Mouse (Mus musculus) testis, postnatal 14 days (tissue): ENCODE results near the gene Cldn22.

Experiments used
- DNase-seq: peaks from one replicate; pipeline ENCODE4 v3.0.0; 2021; ENCODE audit warnings: low spot score

Cldn22 gene

DNA sequence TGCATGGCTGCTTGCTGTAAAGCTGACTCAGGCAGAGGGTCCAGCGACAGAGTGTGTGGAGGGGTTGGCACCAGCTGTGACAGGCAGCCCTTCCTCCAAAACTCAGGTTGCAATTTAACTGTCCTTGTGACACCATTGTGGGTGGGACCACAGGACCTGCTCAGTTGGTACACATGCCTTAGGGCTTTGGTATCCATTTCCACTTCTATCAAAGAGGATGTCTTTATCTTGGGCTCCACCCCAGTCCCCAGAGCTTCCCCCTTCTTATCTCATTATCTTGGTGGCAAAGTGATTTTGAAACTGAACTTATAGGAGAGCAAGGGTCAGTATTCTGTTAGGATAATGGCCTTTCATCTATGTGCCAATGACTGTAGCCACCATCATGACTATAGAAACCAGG lies 9.7 kb downstream of the Cldn22 start:
- no peak for DNase-seq

DNA sequence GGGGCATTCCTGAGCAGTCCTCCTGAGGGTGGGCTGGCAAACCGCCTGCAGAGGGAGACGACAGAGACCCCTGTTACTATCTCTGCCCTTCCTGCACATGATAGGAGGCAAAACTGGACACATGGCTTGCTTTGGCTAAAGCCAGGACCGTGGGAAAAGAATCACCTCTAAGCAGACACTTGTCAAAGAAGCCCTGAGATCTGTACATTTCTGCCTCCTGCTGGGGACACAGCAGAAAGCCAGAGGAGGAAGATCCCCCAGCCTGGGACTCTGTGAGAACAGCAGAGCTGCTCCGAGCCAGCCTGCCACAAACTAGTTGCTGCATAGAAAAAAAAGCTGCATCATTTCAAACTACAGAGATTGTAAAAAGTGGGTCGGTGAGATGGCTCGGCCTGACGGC lies 18.8 kb downstream of the Cldn22 start:
- DNase-seq: no peak

DNA sequence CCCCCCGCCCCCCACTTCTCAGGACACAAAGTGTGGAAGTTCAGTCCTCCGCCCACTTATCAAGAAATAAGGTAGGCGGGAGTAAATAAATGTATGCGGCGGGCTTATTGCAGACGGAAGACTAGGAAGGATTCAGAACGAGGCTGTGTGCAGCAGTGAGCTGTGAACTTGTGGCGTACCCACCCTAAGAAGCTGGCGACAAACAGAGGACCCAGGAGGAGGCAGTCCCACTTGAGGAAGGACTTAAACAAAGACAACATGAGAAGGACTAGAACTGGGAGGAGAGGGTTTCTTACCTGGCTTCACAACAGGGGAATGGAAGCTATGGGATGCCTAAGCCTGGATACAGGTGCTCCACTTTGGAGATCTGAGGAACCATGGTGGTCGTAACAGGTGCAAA lies 19.4 kb downstream of the Cldn22 start:
- DNase-seq: no peak

DNA sequence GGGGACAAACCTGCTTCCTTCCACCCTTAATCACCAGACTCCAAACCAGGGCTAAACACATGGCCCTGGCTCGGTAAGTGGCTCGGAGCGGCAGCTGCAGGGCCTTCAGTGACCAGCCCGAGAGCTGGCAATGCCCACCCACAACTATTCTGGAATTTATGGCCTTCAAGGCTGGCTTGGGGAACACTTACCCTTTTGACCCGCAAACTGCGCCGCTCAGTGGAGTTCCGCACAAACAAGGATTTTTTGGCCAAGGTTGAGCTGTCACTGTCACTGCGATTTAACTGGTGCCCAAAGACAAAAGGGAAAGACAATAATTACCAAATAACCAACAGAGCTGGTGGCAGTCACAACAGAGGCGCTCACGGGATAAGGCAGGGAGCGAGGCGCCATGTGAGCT lies 21.7 kb downstream of the Cldn22 start:
- DNase-seq: no peak

GRCm38 (mm10) chr8:47847161-47847560 lies 22.9 kb downstream of the Cldn22 start:
- no peak for DNase-seq

- no peak for DNase-seq
These were observed 23.6 kb downstream of the Cldn22 start for GRCm38 (mm10) chr8:47847931-47848330.

GRCm38 (mm10) chr8:47849842-47850241 lies 25.6 kb downstream of the Cldn22 start:
- peak; percentile 34 for DNase-seq

GRCm38 (mm10) chr8:47851824-47852502 lies 27.7 kb downstream of the Cldn22 start:
- peak; percentile 61 for DNase-seq

DNA sequence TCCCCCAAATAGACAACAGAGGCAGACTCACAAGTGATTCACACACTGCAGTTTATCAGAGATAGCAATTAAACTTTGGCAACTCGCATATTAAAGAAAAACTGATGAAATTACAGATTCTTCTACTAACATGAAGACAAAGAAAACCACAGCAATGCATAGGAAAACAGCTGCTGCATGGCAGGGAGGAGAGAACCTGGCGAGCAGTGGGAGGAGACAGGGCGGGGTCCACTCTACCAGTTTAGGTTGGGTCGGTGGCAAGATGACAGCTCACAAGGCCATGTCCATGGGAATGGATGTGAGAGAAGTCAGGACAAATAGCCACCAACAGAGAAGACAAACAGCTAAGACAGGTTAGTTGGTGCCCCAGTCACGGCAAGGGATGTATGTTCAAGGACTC lies 28.5 kb downstream of the Cldn22 start:
- DNase-seq: no peak

DNA sequence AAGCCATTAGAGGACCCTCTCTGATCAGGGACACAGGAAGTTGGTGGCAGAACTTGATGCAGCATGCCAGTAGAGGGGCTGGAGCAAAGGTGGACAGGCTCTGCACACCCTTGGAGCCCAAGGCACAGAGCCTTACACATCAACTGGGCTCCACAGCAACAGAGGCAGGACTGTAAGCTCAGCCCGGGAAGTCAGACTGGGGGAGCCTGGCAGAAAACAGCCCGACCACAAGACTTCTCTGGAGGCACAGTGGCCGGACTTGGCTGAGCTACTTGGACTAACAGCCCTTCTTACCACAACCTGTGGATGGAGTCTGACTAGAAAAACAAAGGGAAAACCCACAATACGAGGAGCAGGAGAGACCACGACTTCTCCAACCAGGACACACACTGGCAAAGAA lies 29.1 kb downstream of the Cldn22 start:
- no peak for DNase-seq

GRCm38 (mm10) chr8:47859259-47859658 lies 35.0 kb downstream of the Cldn22 start:
- no peak for DNase-seq

DNA sequence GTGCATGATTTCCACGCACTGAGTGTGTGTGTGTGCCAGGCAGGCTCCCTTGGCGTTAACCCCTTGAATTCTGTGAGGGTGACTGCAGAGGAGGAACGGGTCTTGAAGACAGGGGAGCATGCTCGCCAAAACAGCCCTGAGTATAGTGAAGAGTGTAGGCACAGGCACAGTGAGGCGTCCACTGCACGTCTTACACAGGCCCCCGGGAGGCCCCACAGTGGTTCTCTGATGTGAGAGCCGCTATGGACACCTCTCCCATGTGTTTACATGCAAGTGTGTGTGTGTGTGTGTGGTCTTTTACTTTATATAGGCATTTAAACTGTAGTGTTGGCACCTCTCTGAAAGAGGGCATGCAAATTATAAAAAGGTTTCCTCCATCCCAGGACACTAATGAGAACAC lies 42.3 kb downstream of the Cldn22 start:
- DNase-seq: no peak

DNA sequence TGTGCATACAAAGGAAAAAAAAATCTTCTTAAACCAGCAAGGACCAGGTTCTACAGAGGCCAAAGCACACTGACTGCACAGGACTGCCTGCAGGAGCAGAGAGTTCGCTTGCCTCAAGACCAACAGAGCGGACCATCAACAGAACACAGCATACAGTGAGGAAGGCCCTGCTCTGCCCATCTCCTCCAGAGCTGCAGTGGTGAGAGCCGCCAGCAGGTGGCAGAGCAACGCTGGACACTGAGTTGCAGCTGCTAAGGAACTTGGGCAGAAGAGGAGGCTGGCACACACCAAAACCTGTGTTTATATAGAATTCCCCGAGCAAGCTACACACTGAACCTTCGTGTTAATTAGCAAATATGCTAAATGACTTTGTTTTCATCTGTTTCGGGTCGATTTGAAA lies 42.8 kb downstream of the Cldn22 start:
- DNase-seq: peak; percentile 55

GRCm38 (mm10) chr8:47872361-47873107 lies 48.3 kb downstream of the Cldn22 start:
- DNase-seq: peak; percentile 31

GRCm38 (mm10) chr8:47874497-47875178 lies 50.4 kb downstream of the Cldn22 start:
- DNase-seq: no peak
